Mouse (Mus musculus): ENCODE data around the gene Cnih2.

DNA sequence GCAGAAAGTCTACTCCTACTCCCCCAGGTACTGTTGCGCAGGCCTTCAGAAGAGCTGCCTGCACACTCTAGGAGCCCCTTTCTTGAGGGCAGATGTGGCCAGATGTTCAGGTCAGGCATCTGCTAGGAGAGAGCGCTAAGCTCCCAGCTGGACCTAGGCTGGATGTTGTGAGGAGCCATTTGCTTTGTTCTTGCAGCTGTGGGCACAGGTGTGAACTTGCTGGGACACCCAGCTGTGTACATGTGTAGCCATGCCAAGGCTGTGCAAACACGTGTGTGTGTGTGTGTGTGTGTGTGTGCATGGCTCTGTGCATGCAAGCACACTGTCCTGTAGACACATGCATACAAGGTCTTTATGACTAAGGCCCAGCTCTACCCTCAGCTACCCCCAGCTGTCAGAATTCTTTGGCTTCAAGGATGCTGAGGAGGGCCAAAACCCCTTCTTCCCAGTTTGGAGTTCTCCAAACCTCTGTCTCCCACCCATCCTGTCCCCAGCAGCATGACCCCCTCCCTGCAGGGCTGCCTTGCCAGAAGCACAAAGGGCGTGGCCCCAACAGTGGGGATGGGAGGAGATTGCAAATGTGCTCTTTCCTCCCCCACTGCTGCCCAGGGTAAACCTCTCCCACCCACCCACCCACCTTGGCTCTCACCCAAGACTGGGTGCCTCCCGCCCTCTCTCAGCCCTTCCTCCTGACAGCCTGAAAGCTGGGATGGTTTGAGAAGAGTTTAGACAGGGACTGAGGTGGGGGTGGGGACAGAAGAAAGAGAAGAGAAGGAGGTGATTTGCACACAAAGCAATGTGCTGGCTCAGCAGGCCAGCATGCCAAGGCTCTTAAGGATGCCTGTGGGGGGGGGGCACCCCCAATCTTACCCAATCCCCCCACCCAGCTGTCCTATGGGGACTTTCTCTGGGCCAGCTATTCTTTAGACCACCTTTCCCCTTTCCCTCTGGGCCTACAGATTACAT lies 37.7 kb downstream of the Cnih2 start:
- TF ChIP-seq CTCF (IDR thresholded peaks at IDR 0.05; ENCODE audit: extremely low read depth, insufficient read depth, low read length) (no peak), POLR2A (IDR thresholded peaks at IDR 0.05; ENCODE audit: extremely low read depth, insufficient read depth, low read length) (no peak)
